Mouse (Mus musculus): ENCODE measurements around the gene Sox18. TPM values are rescaled to one million over a fixed set of nuclear protein-coding genes. Genes with fewer than 3 reads are reported as not detected.
A peak's percentile ranks its signal among the peaks of the same experiment; 100 is the strongest.

Gene Sox18
- polyA plus RNA-seq, 1 experiment from 2014 or later, result 21.2 TPM

GRCm38 (mm10) chr2:181658930-181659555 is 12.4 kb downstream of the Sox18 start:
- Histone ChIP-seq H3K4me3 (no peak overlapping the region), H3K27me3 (ENCODE audit: poor library complexity, severe bottlenecking) (no peaks in the 10 kb centered on the region), H3K4me1 (peaks cover 40% of the 10 kb centered on the region), H3K36me3 (replicated peaks) (peaks cover 43% of the 10 kb centered on the region), H3K9me3 (no peaks in the 10 kb centered on the region), H3K27ac (no peak overlapping the region)
- WGBS, result 33% methylated on average over 17 of the region's 17 CpGs
- DNase-seq (ENCODE audit: extremely low spot score, low spot score), result no peak

GRCm38 (mm10) chr2:181658528-181658927 is 12.9 kb downstream of the Sox18 start:
- Histone ChIP-seq H3K4me1 (peaks cover 39% of the 10 kb centered on the region), H3K36me3 (replicated peaks) (peaks cover 48% of the 10 kb centered on the region), H3K27ac (no peak overlapping the region), H3K9me3 (no peaks in the 10 kb centered on the region), H3K27me3 (ENCODE audit: poor library complexity, severe bottlenecking) (no peaks in the 10 kb centered on the region), H3K4me3 (no peak overlapping the region)
- 82% methylated on average over 7 of the region's 7 CpGs for WGBS
- DNase-seq (ENCODE audit: extremely low spot score, low spot score), result no peak

GRCm38 (mm10) chr2:181657441-181657840 is 14.0 kb downstream of the Sox18 start:
- no peak for DNase-seq (ENCODE audit: extremely low spot score, low spot score)
- Histone ChIP-seq H3K27ac (no peak overlapping the region), H3K4me3 (no peak overlapping the region), H3K9me3 (no peaks in the 10 kb centered on the region), H3K4me1 (peaks cover 28% of the 10 kb centered on the region), H3K27me3 (ENCODE audit: poor library complexity, severe bottlenecking) (no peaks in the 10 kb centered on the region), H3K36me3 (replicated peaks) (peaks cover 59% of the 10 kb centered on the region)
- WGBS, result 89% methylated on average over 2 of the region's 2 CpGs

GRCm38 (mm10) chr2:181656734-181657133 is 14.7 kb downstream of the Sox18 start, which contains the start of gene Gm29797:
TSS of gene Gm29797 (plus strand) at chr2:181657034.
- no peak for DNase-seq (ENCODE audit: extremely low spot score, low spot score)
- no peaks in the 10 kb centered on the region for H3K27me3 ChIP-seq (ENCODE audit: poor library complexity, severe bottlenecking)
- no peak within 1 kb of the TSS for H3K4me3 ChIP-seq
- H3K36me3 ChIP-seq (replicated peaks), result peaks cover 66% of the 10 kb centered on the region
- H3K9me3 ChIP-seq, result no peaks in the 10 kb centered on the region
- peaks cover 24% of the 10 kb centered on the region for H3K4me1 ChIP-seq
- WGBS, result 78% methylated on average over 3 of the region's 3 CpGs
- H3K27ac ChIP-seq, result no peak within 1 kb of the TSS

GRCm38 (mm10) chr2:181653523-181653922 is 17.9 kb downstream of the Sox18 start:
- no peaks in the 10 kb centered on the region for H3K27me3 ChIP-seq (ENCODE audit: poor library complexity, severe bottlenecking)
- H3K4me1 ChIP-seq, result peaks cover 4% of the 10 kb centered on the region
- no peak overlapping the region for H3K4me3 ChIP-seq
- no peak for DNase-seq (ENCODE audit: extremely low spot score, low spot score)
- no peaks in the 10 kb centered on the region for H3K9me3 ChIP-seq
- WGBS, result 92% methylated on average over 1 of the region's 1 CpGs
- peaks cover 94% of the 10 kb centered on the region for H3K36me3 ChIP-seq (replicated peaks)
- no peak overlapping the region for H3K27ac ChIP-seq

GRCm38 (mm10) chr2:181653065-181653464 is 18.4 kb downstream of the Sox18 start:
- Histone ChIP-seq H3K4me3 (no peak overlapping the region), H3K27ac (no peak overlapping the region), H3K27me3 (ENCODE audit: poor library complexity, severe bottlenecking) (no peaks in the 10 kb centered on the region), H3K36me3 (replicated peaks) (peaks cover 96% of the 10 kb centered on the region), H3K9me3 (no peaks in the 10 kb centered on the region), H3K4me1 (0 out of 2 replicates have a peak, but pooled peaks cover 3% of the 10 kb centered on the region)
- no peak for DNase-seq (ENCODE audit: extremely low spot score, low spot score)

GRCm38 (mm10) chr2:181648926-181649325 is 22.5 kb downstream of the Sox18 start:
- Histone ChIP-seq H3K27ac (no peak overlapping the region), H3K4me1 (no peaks in the 10 kb centered on the region), H3K4me3 (no peak overlapping the region), H3K9me3 (no peaks in the 10 kb centered on the region), H3K27me3 (ENCODE audit: poor library complexity, severe bottlenecking) (no peaks in the 10 kb centered on the region), H3K36me3 (replicated peaks) (peaks cover 98% of the 10 kb centered on the region)
- WGBS, result 91% methylated on average over 10 of the region's 10 CpGs
- DNase-seq (ENCODE audit: extremely low spot score, low spot score), result no peak

GRCm38 (mm10) chr2:181646626-181647472 is 24.6 kb downstream of the Sox18 start:
- Histone ChIP-seq H3K4me1 (no peaks in the 10 kb centered on the region), H3K9me3 (no peaks in the 10 kb centered on the region), H3K27me3 (ENCODE audit: poor library complexity, severe bottlenecking) (no peaks in the 10 kb centered on the region), H3K4me3 (no peak overlapping the region), H3K27ac (no peak overlapping the region), H3K36me3 (replicated peaks) (peaks cover 96% of the 10 kb centered on the region)
- WGBS, result 95% methylated on average over 6 of the region's 6 CpGs
- DNase-seq (ENCODE audit: extremely low spot score, low spot score), result no peak

GRCm38 (mm10) chr2:181645666-181646065 is 25.8 kb downstream of the Sox18 start:
- H3K4me1 ChIP-seq, result no peaks in the 10 kb centered on the region
- WGBS, result 91% methylated on average over 3 of the region's 3 CpGs
- H3K36me3 ChIP-seq (replicated peaks), result peaks cover 96% of the 10 kb centered on the region

GRCm38 (mm10) chr2:181644361-181644760 is 27.1 kb downstream of the Sox18 start:
- H3K27ac ChIP-seq, result no peak overlapping the region
- 91% methylated on average over 2 of the region's 2 CpGs for WGBS
- DNase-seq (ENCODE audit: extremely low spot score, low spot score), result peak; percentile 39
- no peak overlapping the region for H3K4me3 ChIP-seq
- peaks cover 96% of the 10 kb centered on the region for H3K36me3 ChIP-seq (replicated peaks)
- no peaks in the 10 kb centered on the region for H3K9me3 ChIP-seq
- H3K4me1 ChIP-seq, result no peaks in the 10 kb centered on the region
- H3K27me3 ChIP-seq (ENCODE audit: poor library complexity, severe bottlenecking), result no peaks in the 10 kb centered on the region

More at GRCm38 (mm10) chr2:181645666-181646065, 25.8 kb downstream of the Sox18 start:
- Histone ChIP-seq H3K27ac (no peak overlapping the region), H3K9me3 (no peaks in the 10 kb centered on the region), H3K4me3 (no peak overlapping the region), H3K27me3 (ENCODE audit: poor library complexity, severe bottlenecking) (no peaks in the 10 kb centered on the region)
- DNase-seq (ENCODE audit: extremely low spot score, low spot score), result no peak

- Histone ChIP-seq H3K4me3 (no peak overlapping the region), H3K36me3 (replicated peaks) (peaks cover 94% of the 10 kb centered on the region), H3K9me3 (no peaks in the 10 kb centered on the region), H3K4me1 (no peaks in the 10 kb centered on the region), H3K27me3 (ENCODE audit: poor library complexity, severe bottlenecking) (no peaks in the 10 kb centered on the region), H3K27ac (no peak overlapping the region)
- DNase-seq (ENCODE audit: extremely low spot score, low spot score), result no peak
- 95% methylated on average over 3 of the region's 3 CpGs for WGBS
Measured at GRCm38 (mm10) chr2:181635865-181636264, 35.6 kb downstream of the Sox18 start.

- 98% methylated on average over 6 of the region's 6 CpGs for WGBS
Measured at GRCm38 (mm10) chr2:181632624-181633023, 38.8 kb downstream of the Sox18 start.

GRCm38 (mm10) chr2:181628471-181628870 is 43.0 kb downstream of the Sox18 start:
- Histone ChIP-seq H3K27me3 (ENCODE audit: poor library complexity, severe bottlenecking) (no peaks in the 10 kb centered on the region), H3K9me3 (no peaks in the 10 kb centered on the region), H3K4me3 (no peak overlapping the region), H3K36me3 (replicated peaks) (peaks cover 77% of the 10 kb centered on the region), H3K4me1 (no peaks in the 10 kb centered on the region), H3K27ac (no peak overlapping the region)
- no peak for DNase-seq (ENCODE audit: extremely low spot score, low spot score)

More at GRCm38 (mm10) chr2:181632624-181633023, 38.8 kb downstream of the Sox18 start:
- H3K36me3 ChIP-seq (replicated peaks), result peaks cover 84% of the 10 kb centered on the region
- H3K27ac ChIP-seq, result no peak overlapping the region
- no peaks in the 10 kb centered on the region for H3K4me1 ChIP-seq
- H3K27me3 ChIP-seq (ENCODE audit: poor library complexity, severe bottlenecking), result no peaks in the 10 kb centered on the region
- H3K4me3 ChIP-seq, result no peak overlapping the region
- H3K9me3 ChIP-seq, result no peaks in the 10 kb centered on the region
- no peak for DNase-seq (ENCODE audit: extremely low spot score, low spot score)

Data from forebrain, embryonic 10.5 days (tissue).